Mouse (Mus musculus) left cerebral cortex, postnatal 25 days (tissue): ENCODE data around the gene Qrfpr. TPM values are rescaled to one million over a fixed set of nuclear protein-coding genes. Genes with fewer than 3 reads are reported as not detected.
A peak's percentile ranks its signal among the peaks of the same experiment; 100 is the strongest.

Source experiments
- DNase-seq, 2 experiments: peaks; one replicate each; pipeline ENCODE4 v3.0.0; 2022; ENCODE audit warnings: low spot score in 2 of 2, mixed read lengths in 1 of 2
- intact Hi-C: fragments of 180-260 bp; cut with DNase I; formaldehyde crosslinking; loops from one replicate; pipeline ENCODE4 v1.15.1; 2025
- total RNA-seq, 2 experiments: library from RNA; stranded (reverse); gene quantifications; 2 replicates each; pipeline ENCODE4 v1.2.3; 2021

Gene Qrfpr
- 1 to 10 TPM; 5.4 to 6.7 TPM for total RNA-seq

DNA sequence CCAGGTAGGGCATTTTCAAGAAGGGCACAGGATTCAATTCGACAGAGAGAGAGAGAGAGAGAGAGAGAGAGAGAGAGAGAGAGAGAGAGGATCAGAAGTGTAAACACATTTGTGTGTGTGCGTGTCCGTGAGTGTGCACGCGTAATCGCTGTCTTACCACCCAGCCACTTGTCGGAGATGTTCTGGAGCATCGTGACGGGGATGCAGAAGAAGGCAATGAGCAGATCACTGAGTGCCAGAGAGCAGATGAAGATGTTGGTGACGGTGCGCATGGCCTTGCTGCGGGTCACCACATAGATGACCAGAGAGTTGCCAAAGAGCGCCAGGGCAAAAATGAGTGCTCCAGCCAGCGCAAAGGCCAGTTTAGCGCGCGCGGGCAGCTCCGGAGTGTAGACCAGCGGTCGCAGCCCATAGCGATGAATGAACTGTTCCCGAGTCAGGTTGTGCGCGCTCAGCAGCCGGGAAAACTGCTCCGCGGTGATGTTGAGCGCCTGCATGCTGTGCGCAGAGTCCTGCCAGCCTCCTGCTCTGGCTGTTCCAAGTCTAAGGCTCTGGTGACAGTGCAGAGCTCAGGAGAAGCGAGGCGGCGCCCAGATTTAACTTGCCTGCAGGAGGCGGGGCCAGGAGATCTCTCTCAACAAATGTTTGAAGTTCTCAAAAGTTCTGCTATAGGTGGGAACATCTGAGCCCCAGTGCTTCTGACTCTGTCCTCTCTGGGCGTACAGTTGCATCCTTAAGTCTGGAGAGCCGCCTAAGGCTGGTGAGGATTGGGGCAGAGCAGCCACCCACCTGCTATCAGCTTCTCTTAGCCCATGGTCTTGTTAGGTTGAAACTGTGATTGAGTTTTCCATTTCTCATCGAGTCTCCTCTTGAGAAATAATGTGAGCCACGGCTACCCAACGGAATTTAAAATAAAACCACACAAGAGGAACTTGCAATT, at the start of gene Qrfpr:
TSS of gene Qrfpr (minus strand) at position 571 of the 940 bp plus-strand sequence.
- peak; percentile 47 to 67 for DNase-seq

DNA sequence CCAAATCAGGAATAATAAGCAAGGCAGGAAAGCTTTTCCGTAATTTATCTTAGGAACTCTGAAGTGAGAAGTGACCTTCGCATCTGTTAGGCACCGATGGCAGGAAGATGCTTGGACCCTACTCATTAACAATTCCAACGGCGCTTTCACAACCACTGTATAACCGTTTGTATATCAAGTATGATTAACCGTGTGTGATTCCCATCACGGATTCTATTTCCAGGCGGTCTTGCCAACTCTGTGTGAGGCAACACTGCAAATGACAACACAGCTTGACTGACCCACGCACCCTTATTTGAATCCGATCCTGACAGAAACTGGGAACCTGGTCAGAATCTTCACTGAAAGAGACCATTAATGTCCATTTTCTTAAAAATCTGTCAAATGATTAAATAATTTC, 41.8 kb upstream of the Qrfpr start:
- intact Hi-C loops = no loop called here
- no peak for DNase-seq

More for the DNA sequence above, at the start of gene Qrfpr:
- intact Hi-C loops = no loop called here

GRCm38 (mm10) chr3:36263265-36263664, 41.2 kb upstream of the Qrfpr start:
- no peak for DNase-seq
- intact Hi-C loops = no loop called here

DNA sequence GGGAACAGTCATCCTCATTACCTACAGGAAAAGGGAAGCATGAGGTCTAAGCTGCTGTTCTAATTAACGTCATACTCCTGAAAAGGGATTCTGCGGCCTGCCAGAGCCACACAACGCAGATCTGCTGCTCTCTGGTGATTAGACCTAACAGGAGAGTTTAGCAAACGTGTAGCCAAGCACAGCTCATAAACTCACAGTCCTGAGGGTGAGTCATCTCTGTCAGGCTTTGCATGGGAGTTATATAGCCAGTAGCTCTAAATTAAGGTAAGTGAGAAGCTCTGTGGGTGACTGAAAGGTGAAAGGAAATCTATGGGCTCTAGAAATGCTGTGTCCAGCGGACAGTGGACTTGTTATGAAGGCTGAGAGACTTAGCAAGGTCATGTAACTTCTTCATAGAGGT, 28.5 kb upstream of the Qrfpr start:
- intact Hi-C loops = no loop called here

DNA sequence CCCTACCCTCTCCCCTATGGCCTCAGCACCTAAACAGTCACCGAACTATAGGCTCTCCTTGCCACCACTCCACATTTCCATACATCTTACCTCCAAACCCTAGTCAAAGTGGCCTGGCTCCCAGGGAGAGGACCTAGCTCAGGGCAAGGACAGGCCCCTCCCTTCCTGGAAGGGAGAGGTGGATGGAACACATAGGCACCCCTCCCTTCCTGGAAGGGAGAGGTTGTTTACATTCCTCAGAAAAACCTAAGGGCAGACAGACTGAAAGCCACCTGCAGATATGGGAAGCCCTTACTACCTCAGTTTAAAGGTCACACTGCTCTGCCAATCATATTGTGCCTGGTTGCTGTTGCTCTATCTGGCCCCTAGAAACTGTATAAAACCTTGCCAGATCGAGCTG, 26.3 kb upstream of the Qrfpr start:
- intact Hi-C loops = no loop called here
- DNase-seq = no peak

More for the DNA sequence above, 28.5 kb upstream of the Qrfpr start:
- DNase-seq = peak in 1 of 2 experiments; percentile 67

GRCm38 (mm10) chr3:36229941-36230340, 7.8 kb upstream of the Qrfpr start:
- no peak for DNase-seq
- intact Hi-C loops = no loop called here

DNA sequence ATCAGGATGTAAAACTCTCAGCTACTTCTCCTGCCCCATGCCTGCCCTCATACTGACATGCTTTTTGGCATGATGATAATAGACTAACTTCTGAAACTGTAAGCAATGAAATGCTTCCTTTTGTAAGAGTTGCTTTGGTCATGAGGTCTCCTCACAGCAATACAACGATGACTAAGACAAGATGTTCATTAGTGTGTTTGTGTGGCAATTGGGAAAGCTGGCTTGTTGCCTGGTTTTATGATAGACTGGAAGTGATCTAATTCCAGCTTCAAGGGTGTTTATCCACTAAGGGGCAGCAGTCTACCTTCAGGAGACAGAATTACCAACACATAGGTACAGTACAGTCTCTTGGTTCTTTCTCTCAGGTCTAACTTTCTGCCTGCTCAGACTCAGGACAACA, 5.1 kb upstream of the Qrfpr start:
- DNase-seq = no peak
- intact Hi-C loops = no loop called here

GRCm38 (mm10) chr3:36223361-36223760, 1.2 kb upstream of the Qrfpr start:
- no peak for DNase-seq
- intact Hi-C loops = no loop called here

DNA sequence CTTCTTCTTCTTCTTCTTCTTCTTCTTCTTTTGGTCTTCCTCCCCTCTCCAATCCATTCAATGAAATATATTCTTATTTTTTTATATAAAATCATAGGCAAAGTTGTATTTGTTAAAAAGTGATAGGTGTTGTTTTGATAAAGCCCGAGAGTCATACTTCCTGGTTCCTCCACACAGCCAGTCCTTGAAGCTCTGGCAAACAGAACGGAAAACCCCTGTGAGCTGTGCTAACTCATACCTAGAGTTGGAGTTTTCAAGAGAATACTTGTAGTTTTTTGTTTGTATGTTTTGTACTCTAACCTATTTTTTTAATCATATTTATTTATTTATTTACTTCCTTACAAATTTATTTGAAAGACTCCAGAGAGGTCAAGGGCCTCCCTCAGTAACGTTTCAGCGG, 9.4 kb downstream of the Qrfpr start:
- intact Hi-C loops = no loop called here
- no peak for DNase-seq

- intact Hi-C loops = loop anchor here (1.0 kb wide), 2 partner anchors 231 to 285 kb away; no protein-coding TSS in a partner anchor
- DNase-seq = no peak
Measured at GRCm38 (mm10) chr3:36210939-36211338, 11.2 kb downstream of the Qrfpr start.

GRCm38 (mm10) chr3:36209776-36210555, 12.1 kb downstream of the Qrfpr start:
- peak; percentile 72 to 80 for DNase-seq
- intact Hi-C loops = loop anchor here (1.0 kb wide), 2 partner anchors 232 to 286 kb away; no protein-coding TSS in a partner anchor

GRCm38 (mm10) chr3:36207520-36208264, 14.4 kb downstream of the Qrfpr start:
- DNase-seq = peak in 1 of 2 experiments; percentile 31
- intact Hi-C loops = no loop called here

- intact Hi-C loops = loop anchor here (1.0 kb wide), 1 partner anchor 178 kb away; no protein-coding TSS in a partner anchor
- peak; percentile 25 to 89 for DNase-seq
Measured at GRCm38 (mm10) chr3:36202932-36203331, 19.2 kb downstream of the Qrfpr start.

- intact Hi-C loops = no loop called here
- DNase-seq = no peak
Measured at GRCm38 (mm10) chr3:36201098-36201497, 21.0 kb downstream of the Qrfpr start.

- DNase-seq = peak in 1 of 2 experiments; percentile 14
- intact Hi-C loops = no loop called here
Measured at GRCm38 (mm10) chr3:36189243-36189642, 32.9 kb downstream of the Qrfpr start.

DNA sequence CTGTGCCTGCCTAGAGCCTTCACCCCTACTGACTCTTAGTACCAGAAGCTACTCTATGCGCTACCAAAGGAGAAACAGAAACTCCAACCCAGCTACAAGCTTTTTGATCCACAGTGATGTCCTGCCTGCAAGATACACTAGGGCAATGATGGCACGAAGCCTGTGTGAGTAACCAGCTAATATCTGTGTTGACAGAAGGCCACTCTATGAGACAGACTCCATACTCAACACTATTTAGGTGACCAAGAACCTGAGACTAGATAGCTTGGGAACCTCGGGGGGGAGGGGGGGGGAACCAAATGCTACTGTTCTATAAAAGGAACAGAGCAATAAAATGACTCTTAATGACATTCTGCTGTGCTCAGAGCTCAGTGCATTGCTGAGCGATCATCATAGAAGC, 35.6 kb downstream of the Qrfpr start:
- intact Hi-C loops = no loop called here
- DNase-seq = no peak

DNA sequence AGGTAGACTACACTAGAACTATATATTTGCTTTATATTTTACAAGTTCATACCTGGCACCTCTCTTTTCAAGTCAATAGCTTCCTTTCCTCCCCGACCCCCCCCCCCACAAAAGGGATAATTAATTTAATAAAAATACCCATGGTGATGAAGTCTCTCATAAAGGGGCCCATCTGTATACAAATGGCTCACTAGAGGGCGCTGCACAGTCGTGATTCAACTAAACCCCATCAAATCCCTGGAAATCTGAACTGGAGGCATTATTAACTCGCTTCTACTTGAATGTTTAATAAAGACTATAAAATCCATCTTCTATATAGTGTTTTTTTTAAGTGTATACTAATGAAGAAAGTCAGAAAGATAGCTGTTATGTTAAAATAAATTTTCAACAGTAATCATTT, 40.6 kb downstream of the Qrfpr start:
- DNase-seq = peak; percentile 58 to 72
- intact Hi-C loops = loop anchor here (2.0 kb wide), 2 partner anchors 261 to 313 kb away; no protein-coding TSS in a partner anchor

- no peak for DNase-seq
- intact Hi-C loops = no loop called here
Measured at GRCm38 (mm10) chr3:36173761-36174160, 48.4 kb downstream of the Qrfpr start.

GRCm38 (mm10) chr3:36171348-36171747, 50.8 kb downstream of the Qrfpr start:
- DNase-seq = no peak
- intact Hi-C loops = no loop called here
